In the genomic region with DNA sequence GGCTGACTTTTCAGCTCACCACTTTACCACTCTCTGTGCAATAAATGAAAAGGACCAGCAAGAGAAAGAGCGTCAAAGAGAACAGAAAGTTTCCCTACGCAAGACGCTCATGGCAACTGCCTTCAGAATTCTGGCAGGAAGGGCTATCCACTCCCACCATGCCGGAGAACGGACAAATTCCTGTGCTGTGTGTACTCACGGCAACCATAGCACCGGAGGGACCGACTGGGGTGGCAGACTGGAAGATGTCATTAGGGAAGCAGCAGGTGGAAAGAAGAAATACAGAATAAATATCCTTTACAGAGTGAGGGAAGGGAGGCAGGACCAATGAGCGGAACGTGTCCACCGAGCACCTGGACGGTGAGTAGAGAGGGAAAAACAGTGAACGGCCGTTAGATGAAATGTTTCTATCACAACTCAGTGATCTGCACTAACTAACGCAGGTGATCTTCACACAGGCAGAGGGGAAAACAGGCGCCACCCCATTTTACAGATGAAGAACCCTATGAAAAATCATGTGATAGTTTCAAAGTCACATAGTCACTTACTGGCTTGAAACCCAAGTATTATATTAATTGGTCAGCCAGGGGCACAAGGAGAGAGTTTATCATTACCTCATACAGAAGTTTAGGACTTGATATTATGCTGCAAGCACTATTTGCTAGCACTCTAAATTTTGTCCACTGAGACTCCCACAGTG, we compare ENCODE assay signal across 12 mouse cellular contexts.
DNase-seq lines count a peak whose midpoint lies in the region; ATAC-seq lines count a peak whose summit lies in the region.
"Had no signal": no experiment of that assay in that cellular context is flagged by ENCODE, and none has a peak within 500 bp of the region (broad histone marks: within the 10 kb centered on the region; RNA-seq: fewer than 3 reads in every experiment).

No protein-coding gene starts in this region.

- H3K27me3 ChIP-seq in heart, embryonic 16.5 days (ENCODE audit: control insufficient read depth, insufficient read depth, low read length), result no peaks in the 10 kb centered on the region
- H3K27me3 ChIP-seq in kidney, embryonic 15.5 days, result no peaks in the 10 kb centered on the region
- H3K27me3 ChIP-seq in megakaryocyte, embryonic 14.5 days (replicated peaks), result peaks cover 35% of the 10 kb centered on the region
- H3K27me3 ChIP-seq in forebrain, embryonic 14.5 days (replicated peaks; ENCODE audit: control insufficient read depth, insufficient read depth, low read length), result no peaks in the 10 kb centered on the region

- DNase-seq in kidney, adult 8-10 months, result peak; percentile 72 to 76
- no peak for DNase-seq in kidney, postnatal 4 days
- DNase-seq in forebrain, embryonic 14.5 days (ENCODE audit: low spot score), result no peak
- DNase-seq: adrenal gland, postnatal 25 days; cerebellum, adult 2 months; lung, adult 2 months; spleen, adult 18-20 months; thymus, postnatal 4 days had no signal

- peaks cover 19% of the 10 kb centered on the region for H3K36me3 ChIP-seq in heart, embryonic 16.5 days (ENCODE audit: control insufficient read depth, insufficient read depth)
- H3K36me3 ChIP-seq in kidney, embryonic 15.5 days, result peaks cover 16% of the 10 kb centered on the region
- H3K36me3 ChIP-seq in megakaryocyte, embryonic 14.5 days (replicated peaks; ENCODE audit: low read length), result no peaks in the 10 kb centered on the region
- H3K36me3 ChIP-seq in forebrain, embryonic 14.5 days (ENCODE audit: control insufficient read depth, insufficient read depth, low read length), result no peaks in the 10 kb centered on the region

- H3K4me1 ChIP-seq in heart, embryonic 16.5 days (ENCODE audit: control insufficient read depth, insufficient read depth, low read length), result peaks cover 78% of the 10 kb centered on the region
- H3K4me1 ChIP-seq in kidney, embryonic 15.5 days, result peaks cover 91% of the 10 kb centered on the region
- H3K4me1 ChIP-seq in megakaryocyte, embryonic 14.5 days, result peaks cover 81% of the 10 kb centered on the region
- H3K4me1 ChIP-seq in forebrain, embryonic 14.5 days (ENCODE audit: control insufficient read depth, insufficient read depth, low read length), result 0 out of 2 replicates have a peak, but pooled peaks cover 3% of the 10 kb centered on the region

- H3K27ac ChIP-seq in heart, embryonic 16.5 days (ENCODE audit: low read length), result peak overlapping the region; percentile 38
- H3K27ac ChIP-seq in kidney, embryonic 15.5 days, result peak overlapping the region; percentile 84
- no peak overlapping the region for H3K27ac ChIP-seq in forebrain, embryonic 14.5 days (ENCODE audit: low read depth, low read length)

- H3K4me3 ChIP-seq in heart, embryonic 16.5 days (ENCODE audit: low read length), result no peak overlapping the region
- H3K4me3 ChIP-seq in kidney, embryonic 15.5 days (replicated peaks), result no peak overlapping the region
- peak overlapping the region; percentile 84 for H3K4me3 ChIP-seq in megakaryocyte, embryonic 14.5 days (replicated peaks)
- H3K4me3 ChIP-seq in forebrain, embryonic 14.5 days (ENCODE audit: low read depth, low read length), result no peak overlapping the region

- no peak for ATAC-seq in heart, embryonic 16.5 days (replicated peaks; ENCODE audit: extremely low read depth, insufficient read depth, low FRiP score)
- no peak for ATAC-seq in kidney, embryonic 15.5 days (replicated peaks; ENCODE audit: low FRiP score)
- ATAC-seq in monocyte, adult 5-6 weeks (replicated peaks; ENCODE audit: insufficient number of reproducible peaks, low FRiP score, low TSS enrichment, poor library complexity, severe bottlenecking), result no peak
- no peak for ATAC-seq in forebrain, embryonic 14.5 days

- H3K4me2 ChIP-seq in heart, embryonic 16.5 days (ENCODE audit: low read depth, low read length), result no peak overlapping the region
- H3K4me2 ChIP-seq in kidney, embryonic 15.5 days, result peak overlapping the region; percentile 31
- no peak overlapping the region for H3K4me2 ChIP-seq in forebrain, embryonic 14.5 days (ENCODE audit: low read length)

- H3K9me3 ChIP-seq in heart, embryonic 16.5 days (replicated peaks; ENCODE audit: control insufficient read depth, low read length), result no peaks in the 10 kb centered on the region
- H3K9me3 ChIP-seq in kidney, embryonic 15.5 days (replicated peaks), result no peaks in the 10 kb centered on the region
- H3K9me3 ChIP-seq in megakaryocyte, embryonic 14.5 days, result no peaks in the 10 kb centered on the region
- no peaks in the 10 kb centered on the region for H3K9me3 ChIP-seq in forebrain, embryonic 14.5 days (replicated peaks; ENCODE audit: control insufficient read depth, low read length)

- 68% methylated on average over 16 of the region's 16 CpGs for WGBS in heart, embryonic 16.5 days
- WGBS in kidney, embryonic 15.5 days, result 69% methylated on average over 16 of the region's 16 CpGs
- 91% methylated on average over 16 of the region's 16 CpGs for WGBS in forebrain, embryonic 14.5 days

- H3K9ac ChIP-seq in heart, embryonic 16.5 days (ENCODE audit: low read length), result no peak overlapping the region
- no peak overlapping the region for H3K9ac ChIP-seq in kidney, embryonic 15.5 days
- H3K9ac ChIP-seq in forebrain, embryonic 14.5 days (ENCODE audit: low read length), result no peak overlapping the region

Comparison
In these comparisons a context has a peak if more than half of its experiments do, and no peak if none do; other contexts are left out.
1. DNase-seq: peak in kidney, adult 8-10 months (2 of 2); none in kidney, postnatal 4 days (0 of 2) and forebrain, embryonic 14.5 days (single experiment).